Mouse (Mus musculus) T-helper 1 cell (primary cell): ENCODE results near the gene Rps3.

ENCODE experiments used
- in situ Hi-C: fragments of 300-600 bp; cut with MboI, MseI; formaldehyde crosslinking; loops from one replicate; pipeline ENCODE4 v1.15.1; 2025; ENCODE audit warnings: high pct_unique_total_duplicates

Gene Rps3

DNA sequence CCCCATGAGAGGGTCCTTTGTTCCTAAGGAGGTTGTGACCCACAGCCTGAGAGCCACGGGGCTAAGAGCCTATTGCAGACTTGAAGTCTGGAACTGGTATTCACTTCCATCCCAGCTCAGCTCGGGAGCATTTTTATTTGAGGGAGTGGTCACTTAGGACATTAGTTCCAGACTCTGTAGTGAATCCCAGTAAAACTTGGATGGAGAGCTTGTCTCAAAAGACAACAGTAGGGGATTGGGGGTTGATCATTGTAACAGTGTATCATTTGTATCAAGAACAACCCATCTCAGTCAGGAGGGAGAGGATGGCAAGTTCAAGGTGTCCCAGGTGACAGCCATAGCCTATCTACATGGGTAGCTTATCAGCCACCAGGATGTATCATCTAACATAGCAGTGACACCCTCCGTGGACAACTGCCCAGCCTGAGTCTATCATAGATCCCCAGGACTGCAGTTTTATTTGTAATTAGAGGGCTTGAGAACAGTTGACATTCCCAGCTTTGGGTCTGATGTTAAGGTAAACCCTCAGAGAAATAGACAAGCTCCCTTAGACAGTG is 6.9 kb downstream of the Rps3 start:
- in situ Hi-C loops: loop anchor here (10.0 kb wide), 1 partner anchor 388 kb away; the partner anchor contains the start of gene Spcs2

DNA sequence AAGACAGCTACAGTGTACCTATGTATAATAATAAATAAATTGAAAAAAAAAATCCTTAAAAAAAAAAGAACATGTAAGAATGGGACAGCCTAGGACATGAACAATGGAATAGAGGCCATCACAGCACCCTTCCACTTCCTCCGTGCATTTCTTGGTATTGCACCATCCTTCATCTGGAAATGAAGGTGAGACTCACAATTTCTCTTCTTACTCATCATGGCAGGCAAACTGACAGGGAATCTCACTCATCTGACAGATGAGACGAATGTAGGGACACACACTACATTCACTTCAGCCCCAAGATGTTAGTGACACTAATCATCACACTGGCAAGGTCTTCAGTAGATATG is 8.0 kb downstream of the Rps3 start:
- in situ Hi-C loops: loop anchor here (10.0 kb wide), 1 partner anchor 389 kb away; the partner anchor contains the start of gene Spcs2

DNA sequence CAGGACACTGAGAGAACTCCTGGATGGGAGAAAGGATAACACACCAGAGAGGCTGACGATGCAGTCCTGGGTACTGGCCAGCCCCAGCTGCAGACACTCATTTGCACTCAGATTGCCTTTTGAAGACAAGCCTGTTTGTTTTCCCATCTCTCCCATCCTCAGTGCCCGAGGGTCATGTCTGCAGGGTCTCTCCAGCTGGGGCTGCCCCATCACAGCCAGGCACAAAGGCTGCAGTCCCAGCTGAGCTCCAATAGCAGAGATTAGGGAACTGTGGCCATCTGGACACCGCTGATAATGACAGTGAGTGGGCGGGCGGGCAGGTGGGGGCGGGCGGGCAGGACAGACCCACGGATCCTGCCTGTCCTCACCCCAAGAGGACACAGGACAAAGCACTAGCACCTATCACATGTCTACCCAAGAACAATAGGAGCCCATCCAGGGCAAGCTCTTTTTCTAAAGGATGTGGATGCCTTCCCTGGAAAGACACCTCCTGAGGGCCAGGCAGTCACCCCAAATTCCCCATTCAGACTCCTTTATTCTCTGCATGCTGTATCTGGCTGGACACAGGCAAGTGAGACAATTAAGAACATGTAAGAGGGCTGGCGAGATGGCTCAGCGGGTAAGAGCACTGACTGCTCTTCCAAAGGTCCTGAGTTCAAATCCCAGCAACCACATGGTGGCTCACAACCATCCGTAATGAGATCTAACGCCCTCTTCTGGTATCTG is 8.5 kb downstream of the Rps3 start:
- in situ Hi-C loops: loop anchor here (10.0 kb wide), 1 partner anchor 390 kb away; the partner anchor contains the start of gene Spcs2

DNA sequence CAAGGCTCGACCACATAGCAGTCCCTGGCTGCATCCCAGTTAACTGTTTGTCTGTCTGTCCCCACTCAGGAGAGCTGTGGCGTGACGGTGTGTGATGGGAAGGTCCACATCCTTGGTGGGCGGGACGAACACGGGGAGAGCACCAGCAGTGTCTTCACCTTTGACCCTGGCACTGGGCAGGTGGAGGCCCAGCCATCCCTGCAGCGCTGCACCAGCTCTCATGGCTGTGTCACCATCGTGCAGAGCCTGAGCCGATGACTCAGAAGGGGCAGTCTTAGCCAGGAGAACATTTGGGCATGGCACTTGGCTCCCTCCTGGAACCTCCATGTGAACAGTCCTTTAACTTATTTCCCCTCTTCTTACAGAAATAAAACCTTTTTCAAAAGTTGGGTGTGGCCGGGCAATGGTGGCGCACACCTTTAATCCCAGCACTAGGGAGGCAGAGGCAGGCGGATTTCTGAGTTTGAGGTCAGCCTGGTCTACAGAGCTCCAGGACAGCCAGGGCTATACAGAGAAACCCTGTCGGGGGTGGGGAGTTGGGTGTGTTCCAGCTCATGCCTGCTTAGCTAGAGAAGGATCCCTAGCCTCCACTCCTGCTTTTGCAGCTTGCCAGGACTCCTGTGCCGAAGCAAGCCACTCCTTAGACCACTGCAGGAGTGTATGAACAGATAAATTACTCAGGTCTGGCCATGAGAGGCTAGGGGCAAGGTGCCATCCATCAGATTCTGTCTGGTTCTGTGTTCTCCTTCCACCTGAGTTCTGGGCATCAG is 9.7 kb downstream of the Rps3 start:
- in situ Hi-C loops: loop anchor here (10.0 kb wide), 1 partner anchor 391 kb away; the partner anchor contains the start of gene Spcs2

DNA sequence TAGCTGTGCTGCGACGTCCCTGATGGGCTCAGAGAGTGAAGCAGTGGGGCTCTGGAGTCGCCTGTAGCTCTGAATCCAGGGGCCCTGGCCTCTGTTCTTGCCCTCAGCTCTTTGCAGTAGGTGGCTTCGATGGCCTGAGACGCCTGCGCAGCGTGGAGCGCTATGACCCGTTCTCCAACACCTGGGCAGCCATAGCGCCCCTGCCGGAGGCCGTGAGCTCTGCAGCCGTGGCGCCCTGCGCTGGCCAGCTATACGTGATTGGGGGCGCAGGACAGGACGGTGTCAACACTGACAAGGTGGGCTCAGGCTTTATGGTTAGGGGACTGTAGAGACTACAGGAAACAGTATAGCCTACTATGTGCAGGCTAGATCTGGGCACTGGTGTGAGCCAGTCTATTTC is 12.0 kb downstream of the Rps3 start:
- in situ Hi-C loops: loop anchor here (10.0 kb wide), 1 partner anchor 393 kb away; the partner anchor contains the start of gene Spcs2

DNA sequence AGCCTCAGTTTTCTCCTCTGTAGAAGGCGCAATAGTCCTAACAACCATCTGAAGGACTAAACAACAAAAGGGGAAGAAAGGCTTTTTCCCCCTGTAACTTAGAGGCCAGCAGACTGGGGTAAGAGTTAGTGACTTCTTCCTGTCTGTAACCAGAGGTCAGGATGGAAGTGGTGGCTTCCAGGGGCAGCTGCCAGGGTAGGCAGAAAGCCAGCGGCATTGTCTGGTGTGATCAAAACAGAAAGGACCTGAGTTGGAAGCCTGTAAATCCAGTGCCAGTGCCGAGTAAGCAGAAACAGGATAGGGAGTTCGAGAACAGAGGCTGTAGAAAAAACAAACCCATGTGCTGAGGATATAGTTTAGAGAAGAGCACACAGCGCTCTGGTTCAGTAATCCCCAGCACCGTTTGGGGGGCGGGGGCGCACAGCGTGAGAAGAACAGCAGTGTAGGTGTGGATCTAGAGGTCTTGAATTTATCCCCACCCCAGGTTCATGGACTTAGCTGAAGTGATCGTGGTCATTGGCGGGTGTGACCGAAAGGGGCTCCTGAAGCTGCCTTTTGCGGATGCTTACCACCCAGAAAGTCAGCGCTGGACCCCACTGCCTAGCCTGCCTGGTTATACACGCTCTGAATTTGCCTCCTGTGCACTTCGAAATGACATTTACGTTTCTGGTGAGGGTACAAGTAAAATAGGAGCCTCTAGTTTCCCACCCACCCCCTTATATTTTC is 13.7 kb downstream of the Rps3 start:
- in situ Hi-C loops: loop anchor here (10.0 kb wide), 1 partner anchor 395 kb away; the partner anchor contains the start of gene Spcs2

DNA sequence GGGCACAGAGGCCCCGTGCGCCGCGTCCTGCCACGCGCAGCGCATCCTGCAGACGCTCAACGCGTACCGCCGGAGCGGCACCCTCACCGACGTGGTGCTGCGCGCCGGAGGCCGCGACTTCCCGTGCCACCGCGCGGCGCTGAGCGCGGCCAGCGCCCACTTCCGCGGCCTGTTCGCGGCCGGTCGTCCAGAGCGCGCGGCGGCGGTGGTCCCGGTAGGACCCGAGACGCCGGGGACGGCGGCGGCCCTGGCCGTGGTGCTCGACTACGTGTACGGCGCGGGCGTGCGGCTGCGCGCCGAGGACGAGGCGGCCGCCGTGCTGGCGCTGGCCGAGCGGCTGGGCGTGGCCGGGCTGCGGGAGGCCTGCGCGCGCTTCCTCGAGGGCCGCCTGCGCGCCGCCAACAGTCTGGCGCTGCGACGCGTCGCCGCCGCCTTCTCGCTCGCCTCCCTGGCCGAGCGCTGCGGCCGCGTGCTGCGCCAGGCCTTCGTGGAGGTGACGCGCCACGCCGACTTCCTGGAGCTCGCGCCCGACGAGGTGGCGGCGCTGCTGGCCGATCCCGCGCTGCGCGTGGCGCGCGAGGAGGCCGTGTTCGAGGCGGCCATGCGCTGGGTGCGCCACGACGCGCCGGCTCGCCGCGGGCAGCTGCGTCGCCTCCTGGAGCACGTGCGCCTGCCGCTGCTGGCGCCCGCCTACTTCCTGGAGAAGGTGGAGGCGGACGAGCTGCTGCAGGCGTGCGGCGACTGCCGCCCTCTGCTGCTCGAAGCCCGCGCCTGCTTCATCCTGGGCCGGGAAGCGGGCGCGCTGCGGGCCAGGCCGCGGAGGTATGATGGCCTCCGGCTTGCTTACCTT is 15.0 kb downstream of the Rps3 start:
- in situ Hi-C loops: no loop called here

DNA sequence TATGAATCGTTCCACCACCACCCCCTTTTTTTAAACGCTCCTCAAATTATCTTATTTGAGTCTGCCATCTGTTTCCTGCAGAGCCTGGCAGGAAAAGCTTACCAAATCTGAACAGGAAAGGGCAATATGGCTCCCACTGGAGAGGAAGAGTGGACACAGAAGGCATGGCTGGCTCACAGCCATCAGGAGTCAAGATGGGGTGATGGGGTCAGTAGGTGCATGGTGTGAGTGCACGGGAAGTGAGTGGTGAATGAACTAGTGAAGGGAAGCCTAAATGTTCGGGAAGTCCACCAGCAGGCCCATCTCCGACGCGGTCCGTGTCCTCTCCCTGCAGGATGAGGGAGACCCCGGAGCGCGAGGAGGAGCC is 15.6 kb downstream of the Rps3 start:
- in situ Hi-C loops: no loop called here

DNA sequence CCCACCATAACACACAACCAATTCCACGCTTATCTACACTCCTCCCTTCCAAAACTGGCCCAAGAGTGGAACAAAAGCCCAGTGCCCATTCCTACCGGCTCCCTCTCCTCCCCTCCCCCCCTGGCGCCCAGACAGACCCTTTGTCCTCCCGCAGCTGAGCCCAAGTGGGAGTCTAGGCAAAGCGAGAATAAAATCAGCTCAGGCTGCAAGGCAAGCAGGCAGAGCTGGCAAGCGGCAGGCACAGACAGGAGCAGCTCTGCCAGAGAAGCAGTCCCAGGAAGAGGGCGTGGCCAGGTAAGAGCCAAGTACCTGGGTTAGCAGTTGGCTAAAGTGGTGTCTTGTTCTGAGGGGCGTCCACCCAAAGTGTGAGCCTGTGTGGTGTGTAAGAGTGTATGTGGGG is 17.7 kb downstream of the Rps3 start, which contains the start of gene Klhl35:
Gene Klhl35 (plus strand): TSS at position 194 of the 400 bp plus-strand sequence.
- in situ Hi-C loops: no loop called here

DNA sequence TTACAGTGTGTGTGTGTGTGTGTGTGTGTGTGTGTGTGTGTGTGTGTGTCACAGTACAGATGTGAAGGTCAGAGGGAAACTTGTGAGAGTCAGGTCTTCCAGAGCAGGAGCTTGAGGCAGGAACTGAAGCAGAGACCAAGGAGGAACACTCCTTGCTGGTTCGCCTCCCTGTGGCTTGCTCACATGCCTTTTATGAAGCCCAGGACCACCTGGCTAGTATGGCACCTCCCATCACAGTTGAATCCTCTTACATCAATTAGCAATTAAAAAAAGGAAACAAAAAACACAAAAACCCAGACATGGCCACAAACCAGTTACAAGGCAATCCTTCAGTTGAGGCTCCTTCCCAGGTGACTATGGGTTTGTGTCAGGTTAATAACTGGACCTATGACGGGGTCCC is 20.4 kb downstream of the Rps3 start:
- in situ Hi-C loops: no loop called here

DNA sequence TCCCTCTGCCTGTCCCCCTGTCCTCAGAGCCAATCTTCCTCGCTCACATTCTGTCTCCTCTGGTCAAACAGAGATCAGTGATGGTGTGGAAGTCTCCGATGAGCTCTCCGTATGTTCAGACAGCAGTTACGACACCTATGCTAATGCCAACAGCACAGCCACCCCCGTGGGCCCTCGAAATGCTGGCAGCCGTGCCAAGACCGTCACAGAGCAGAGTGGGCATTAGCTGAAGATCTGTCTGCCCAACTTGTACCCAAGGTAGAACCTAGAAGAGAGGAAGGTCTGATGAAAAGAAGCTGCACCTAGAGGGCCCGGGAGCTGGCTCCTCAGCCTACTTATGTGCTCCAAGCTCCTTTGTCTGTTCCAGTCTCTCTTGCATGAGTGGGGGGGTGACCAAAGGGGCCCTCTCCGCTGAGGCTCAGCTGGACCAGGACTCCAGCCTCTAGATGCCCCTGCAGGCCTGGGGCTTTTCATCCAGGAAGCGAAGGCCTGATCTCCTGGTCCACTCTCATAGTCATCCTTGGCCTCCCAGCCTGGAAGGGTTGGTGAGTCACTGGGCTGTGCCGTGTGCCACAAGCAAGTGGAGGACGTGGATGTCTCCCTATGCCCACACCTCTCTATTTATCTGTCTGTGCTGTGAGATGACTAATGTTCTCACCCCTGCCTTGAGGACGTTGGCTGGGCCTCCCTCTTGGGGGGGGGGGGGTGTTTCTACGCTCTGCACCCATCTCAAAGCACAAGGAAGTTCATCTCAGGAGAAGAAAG is 23.5 kb downstream of the Rps3 start:
- in situ Hi-C loops: no loop called here

DNA sequence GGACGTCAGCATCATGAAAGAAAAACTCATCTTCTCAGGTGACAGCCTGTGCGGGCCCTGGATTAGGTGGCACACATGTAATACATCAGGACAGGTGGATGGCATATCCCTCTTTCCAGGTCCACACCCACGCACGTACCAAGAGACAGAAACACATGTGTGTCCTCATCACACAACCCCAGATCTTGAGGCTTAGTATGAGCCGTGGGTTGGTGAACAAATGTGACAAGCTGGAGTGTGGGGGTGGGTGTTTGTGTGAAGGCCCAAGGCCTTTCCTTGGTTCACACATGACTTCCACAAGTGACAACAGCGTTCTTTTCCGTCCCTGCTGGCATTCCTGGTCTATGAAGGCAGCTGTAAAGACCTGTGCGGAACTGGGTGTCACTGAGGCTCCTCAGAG is 24.7 kb downstream of the Rps3 start:
- in situ Hi-C loops: no loop called here

DNA sequence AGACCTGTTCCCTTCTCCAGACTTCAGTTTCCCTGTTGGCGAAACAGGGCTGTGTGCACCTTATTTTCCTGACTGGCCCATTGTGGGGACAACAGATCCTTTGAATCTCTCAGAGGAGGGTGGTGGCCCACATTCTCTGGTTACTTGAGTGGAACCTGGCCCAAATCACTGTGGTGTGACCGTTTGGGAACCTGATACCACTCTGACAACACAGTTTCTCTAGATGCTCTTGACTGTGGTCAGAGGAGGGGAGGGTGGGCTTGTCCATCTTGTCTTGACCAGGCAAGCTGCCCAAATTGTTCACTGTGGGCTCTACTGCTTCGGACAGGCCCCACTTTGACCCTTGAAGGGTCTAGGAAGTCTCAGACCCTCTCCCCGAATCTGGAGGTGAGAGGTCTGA is 29.5 kb downstream of the Rps3 start:
- in situ Hi-C loops: loop anchor here (5.0 kb wide), 1 partner anchor 72 kb away; the partner anchor contains the start of gene Gdpd5

DNA sequence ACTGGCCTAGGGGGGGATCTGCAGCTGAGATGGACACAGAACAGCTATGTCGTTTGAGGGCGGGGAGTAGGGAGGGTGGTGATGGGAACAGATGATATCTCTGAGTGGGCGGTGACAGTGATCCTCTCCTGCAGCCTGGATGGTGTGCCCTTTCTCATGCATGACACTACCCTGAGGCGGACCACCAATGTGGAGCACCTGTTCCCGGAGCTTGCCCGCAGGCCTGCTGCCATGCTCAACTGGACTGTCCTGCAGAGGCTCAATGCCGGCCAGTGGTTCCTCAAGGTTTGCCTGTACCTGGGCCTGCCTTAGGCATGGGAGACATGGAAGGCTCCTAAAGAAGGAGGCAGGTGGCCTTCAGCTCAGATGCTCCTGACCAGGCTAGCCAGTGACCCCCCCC is 30.7 kb downstream of the Rps3 start:
- in situ Hi-C loops: loop anchor here (5.0 kb wide), 1 partner anchor 71 kb away; the partner anchor contains the start of gene Gdpd5

DNA sequence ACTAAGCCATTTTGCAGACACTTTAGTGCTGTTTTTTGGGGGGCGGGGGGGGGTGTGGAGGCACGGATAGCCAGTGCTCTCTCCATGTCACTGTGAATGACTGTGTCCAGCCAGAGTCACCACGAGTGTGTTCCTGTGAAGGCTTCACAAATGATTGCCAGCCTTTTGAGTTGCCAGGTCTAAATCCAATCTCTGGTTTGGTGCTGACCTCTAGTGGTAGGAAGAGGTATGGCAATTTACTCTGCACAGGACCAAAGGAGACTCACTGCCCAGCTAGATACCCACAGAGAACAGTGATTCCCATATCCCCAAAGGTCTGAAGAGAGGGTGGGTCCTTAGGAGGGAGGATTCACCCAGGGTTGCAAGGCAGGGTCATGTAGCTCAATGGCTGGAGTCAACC is 32.8 kb downstream of the Rps3 start:
- in situ Hi-C loops: loop anchor here (5.0 kb wide), 1 partner anchor 68 kb away; the partner anchor contains the start of gene Gdpd5

DNA sequence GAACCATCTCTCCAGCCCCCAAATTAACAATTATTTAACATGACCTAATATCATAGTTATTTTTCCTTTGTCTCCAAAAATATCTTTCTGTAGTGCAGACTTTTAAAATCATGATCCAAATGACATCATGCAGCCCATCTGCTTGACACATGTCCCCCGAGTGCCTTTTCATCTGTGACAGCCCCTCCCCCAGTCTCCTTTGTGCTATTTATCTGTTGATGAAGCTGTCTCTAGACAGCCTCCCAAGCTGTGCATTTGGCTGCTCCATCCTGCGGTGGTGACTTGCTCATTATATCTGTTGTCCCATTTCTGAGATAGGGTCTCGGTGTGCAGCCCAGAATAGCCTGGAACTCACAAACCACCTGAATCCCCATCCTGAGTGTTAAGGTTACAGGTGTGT is 33.8 kb downstream of the Rps3 start:
- in situ Hi-C loops: loop anchor here (5.0 kb wide), 2 partner anchors 67 to 117 kb away; partner anchors contain the start of gene Gdpd5

DNA sequence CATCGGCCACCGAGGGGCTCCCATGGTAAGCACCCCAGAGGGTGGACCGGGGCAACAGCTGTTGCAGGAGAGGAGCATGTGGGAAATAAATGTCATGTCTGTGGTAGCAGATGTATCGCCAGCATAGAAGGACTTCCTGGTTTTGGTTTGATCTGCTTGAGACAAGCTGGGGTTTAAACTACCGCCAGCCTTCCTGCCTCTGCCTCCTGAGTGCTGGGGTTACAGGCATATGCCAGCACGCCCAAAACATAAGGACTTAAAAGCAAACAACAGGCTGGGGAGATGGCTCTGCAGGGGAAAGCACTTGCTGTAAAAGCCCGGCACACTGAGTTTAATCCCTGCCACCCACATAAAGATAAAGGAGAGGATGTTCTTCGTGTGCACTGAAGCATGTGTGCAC is 34.5 kb downstream of the Rps3 start:
- in situ Hi-C loops: loop anchor here (5.0 kb wide), 1 partner anchor 117 kb away; no protein-coding TSS in a partner anchor

DNA sequence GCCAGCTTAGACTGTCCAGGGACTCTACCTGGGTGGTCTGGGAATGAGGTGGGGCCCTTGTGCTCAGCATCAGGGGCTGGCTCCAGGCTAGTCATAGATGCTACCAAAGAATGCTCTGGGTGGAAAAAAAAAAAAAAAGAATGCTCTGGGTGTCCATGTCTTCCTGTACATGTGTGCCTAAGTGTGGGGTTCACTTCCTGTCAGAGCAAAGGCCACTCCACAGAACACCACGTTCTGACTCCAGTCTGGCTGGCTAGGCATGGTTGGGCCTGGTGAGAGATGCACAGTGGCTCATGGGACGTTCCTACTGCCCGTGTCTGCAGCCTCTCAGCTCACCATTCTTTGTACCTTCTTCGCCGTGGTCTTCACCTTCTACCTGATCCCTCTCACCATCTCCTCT is 34.9 kb downstream of the Rps3 start:
- in situ Hi-C loops: loop anchor here (5.0 kb wide), 1 partner anchor 116 kb away; no protein-coding TSS in a partner anchor

DNA sequence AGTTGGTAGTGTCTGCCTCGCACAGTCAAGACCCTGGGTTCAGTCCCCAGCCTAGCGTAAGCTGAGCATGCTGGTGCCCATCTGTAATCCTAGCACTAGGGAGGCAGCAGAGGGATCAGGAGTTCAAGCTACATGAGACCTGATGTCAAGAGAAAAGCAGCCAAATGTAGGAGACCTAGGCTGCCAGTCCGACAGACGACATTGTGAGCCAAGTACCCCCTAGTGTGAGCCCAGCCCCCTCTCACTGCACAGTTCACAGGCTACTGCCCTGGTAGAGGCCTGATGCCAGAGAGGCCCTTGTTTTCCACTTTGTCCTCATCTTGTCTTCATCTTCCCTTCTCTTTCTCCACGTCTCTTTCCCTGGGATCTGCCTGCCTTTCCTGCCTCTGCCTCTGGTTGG is 36.2 kb downstream of the Rps3 start:
- in situ Hi-C loops: loop anchor here (5.0 kb wide), 1 partner anchor 115 kb away; no protein-coding TSS in a partner anchor
